Mouse (Mus musculus) brain, adult 2 months (tissue): ENCODE measurements at regions not wholly inside any gene's neighbourhood (a gene's known extent, or its start where the extent isn't known, plus 50 kb on each side); places are given as distances from the start of the nearest gene placed in this dataset.

Experiments
- DNase-seq: peaks from one replicate; pipeline ENCODE4 v3.0.0; 2011; ENCODE audit warnings: low read depth, low spot score

GRCm38 (mm10) chr12:62881202-62881601 is 1358.3 kb downstream of the Lrfn5 start:
- peak; percentile 23 for DNase-seq

- peak; percentile 2 for DNase-seq
These were observed 1370.1 kb downstream of the Lrfn5 start for GRCm38 (mm10) chr12:62892851-62893632.
